Mouse (Mus musculus) midbrain, embryonic 10.5 days (tissue): ENCODE results near the gene Mpped2. TPM values are rescaled to one million over a fixed set of nuclear protein-coding genes. Genes with fewer than 3 reads are reported as not detected.

ENCODE experiments used
- DNase-seq: peaks from one replicate; pipeline ENCODE4 v3.0.0-alpha.2; 2017; ENCODE audit warnings: low spot score
- H3K27ac ChIP-seq: fragments of 300-500 bp; sonication (generic); replicated peaks from 2 replicates; pipeline ENCODE4 v1.5.1; 2016; ENCODE audit warnings: mild to moderate bottlenecking
- H3K27me3 ChIP-seq: fragments of 300-500 bp; sonication (generic); 2 replicates; pipeline ENCODE4 v1.6.1; 2016; ENCODE audit warnings: low read depth, mild to moderate bottlenecking; ENCODE audit not compliant: poor library complexity, severe bottlenecking
- H3K36me3 ChIP-seq: fragments of 300-500 bp; sonication (generic); 2 replicates; pipeline ENCODE4 v1.6.1; 2016; ENCODE audit warnings: mild to moderate bottlenecking, moderate library complexity
- H3K4me1 ChIP-seq: fragments of 300-500 bp; sonication (generic); 2 replicates; pipeline ENCODE4 v1.6.1; 2016
- H3K4me3 ChIP-seq: fragments of 300-500 bp; sonication (generic); 2 replicates; pipeline ENCODE4 v1.5.1; 2016; ENCODE audit warnings: mild to moderate bottlenecking, moderate library complexity
- H3K9me3 ChIP-seq: fragments of 300-500 bp; sonication (generic); replicated peaks from 2 replicates; pipeline ENCODE4 v1.6.1; 2016; ENCODE audit warnings: mild to moderate bottlenecking
- WGBS: fragments of 180-500 bp; shearing (Covaris S2); methylation state at CpG from one replicate; pipeline ENCODE4 v1.1.7; 2016; 5-methylcytosine and 5-hydroxymethylcytosine counted together
- polyA plus RNA-seq: library from polyadenylated mRNA; unstranded; fragments of >200 nt; fragmentation: Nextera tagmentation; extraction: Ambion mirVana; gene quantifications from 2 replicates; pipeline ENCODE4 v1.2.1, GENCODE M21; 2016

The Mpped2 gene
- polyA plus RNA-seq, 1 experiment from 2014 or later = 29.8 TPM

DNA sequence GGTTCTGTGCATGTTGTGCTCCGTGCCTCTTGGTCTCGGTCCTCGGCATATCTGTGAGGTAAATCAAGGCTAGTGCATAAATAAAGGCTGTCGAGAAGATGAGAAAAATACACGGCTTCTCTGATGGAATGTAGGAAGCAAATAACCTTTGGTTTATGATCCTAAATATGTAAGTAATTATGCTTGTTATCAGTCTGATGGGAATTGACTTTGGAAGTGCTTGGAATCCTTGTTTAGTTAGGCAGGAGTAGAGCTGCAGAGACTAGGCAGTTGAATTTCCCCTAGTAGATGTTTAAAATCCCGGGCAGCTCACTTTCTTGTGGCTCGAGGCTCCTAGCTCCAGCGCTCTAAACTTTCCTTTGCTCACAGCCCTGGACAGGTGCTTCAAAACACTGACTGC is 69.9 kb downstream of the Mpped2 start:
- H3K4me3 ChIP-seq = no peak overlapping the region
- H3K9me3 ChIP-seq = no peaks in the 10 kb centered on the region
- H3K36me3 ChIP-seq = 0 out of 2 replicates have a peak, but pooled peaks cover 5% of the 10 kb centered on the region
- H3K27ac ChIP-seq = no peak overlapping the region
- no peak for DNase-seq
- 87% methylated on average over 8 of the region's 8 CpGs for WGBS
- no peaks in the 10 kb centered on the region; the same call in 1 of the 2 replicates for H3K4me1 ChIP-seq
- peaks cover 14% of the 10 kb centered on the region for H3K27me3 ChIP-seq

DNA sequence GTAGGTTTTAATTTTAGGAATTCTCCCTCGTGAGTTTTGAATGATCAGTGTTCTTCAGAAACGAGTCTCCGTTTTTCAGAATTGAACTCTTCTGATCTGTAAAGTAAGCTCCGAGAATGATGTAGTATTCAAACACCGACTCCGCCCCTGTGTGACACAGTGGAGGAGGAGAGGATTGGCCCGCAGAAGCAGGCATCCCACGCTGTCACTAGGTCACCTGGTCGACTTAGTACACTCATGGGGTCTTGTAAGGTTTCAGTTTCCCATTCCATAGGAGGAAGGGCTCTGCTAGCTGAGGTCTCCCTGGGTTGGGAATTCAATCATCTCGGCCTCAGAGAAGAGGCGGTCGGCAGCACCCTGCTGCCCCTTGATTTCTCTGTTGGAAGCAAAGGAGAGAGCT is 76.2 kb downstream of the Mpped2 start:
- WGBS = 86% methylated on average over 12 of the region's 12 CpGs
- H3K4me3 ChIP-seq = no peak overlapping the region
- 0 out of 2 replicates have a peak, but pooled peaks cover 5% of the 10 kb centered on the region for H3K36me3 ChIP-seq
- H3K27me3 ChIP-seq = no peaks in the 10 kb centered on the region
- H3K4me1 ChIP-seq = peaks cover 2% of the 10 kb centered on the region; the same call in 1 of the 2 replicates
- H3K9me3 ChIP-seq = no peaks in the 10 kb centered on the region
- H3K27ac ChIP-seq = no peak overlapping the region
- DNase-seq = no peak

DNA sequence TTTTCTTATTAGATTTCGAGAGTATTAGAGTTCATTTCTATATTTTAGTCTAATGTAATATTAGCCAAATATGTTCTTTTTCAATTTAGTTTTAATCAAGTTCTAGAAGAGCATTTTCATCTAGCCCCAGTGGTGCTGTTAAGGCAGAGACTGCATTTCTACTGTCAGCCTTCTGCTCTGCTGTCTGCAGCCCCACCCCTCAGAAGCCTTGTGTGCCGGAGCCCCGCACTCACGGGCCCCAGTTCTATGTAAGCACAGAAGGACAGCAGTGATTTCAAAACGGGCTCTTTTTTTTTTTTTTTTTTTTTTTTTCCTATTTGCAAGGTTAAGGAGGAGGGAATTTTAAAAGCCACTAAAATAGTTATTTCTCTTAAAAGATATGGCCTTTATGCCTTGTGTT is 79.6 kb downstream of the Mpped2 start:
- H3K36me3 ChIP-seq = no peaks in the 10 kb centered on the region
- no peak overlapping the region for H3K4me3 ChIP-seq
- no peaks in the 10 kb centered on the region for H3K9me3 ChIP-seq
- H3K27me3 ChIP-seq = no peaks in the 10 kb centered on the region
- no peak for DNase-seq
- no peak overlapping the region for H3K27ac ChIP-seq
- H3K4me1 ChIP-seq = peaks cover 8% of the 10 kb centered on the region
- 70% methylated on average over 5 of the region's 5 CpGs for WGBS

DNA sequence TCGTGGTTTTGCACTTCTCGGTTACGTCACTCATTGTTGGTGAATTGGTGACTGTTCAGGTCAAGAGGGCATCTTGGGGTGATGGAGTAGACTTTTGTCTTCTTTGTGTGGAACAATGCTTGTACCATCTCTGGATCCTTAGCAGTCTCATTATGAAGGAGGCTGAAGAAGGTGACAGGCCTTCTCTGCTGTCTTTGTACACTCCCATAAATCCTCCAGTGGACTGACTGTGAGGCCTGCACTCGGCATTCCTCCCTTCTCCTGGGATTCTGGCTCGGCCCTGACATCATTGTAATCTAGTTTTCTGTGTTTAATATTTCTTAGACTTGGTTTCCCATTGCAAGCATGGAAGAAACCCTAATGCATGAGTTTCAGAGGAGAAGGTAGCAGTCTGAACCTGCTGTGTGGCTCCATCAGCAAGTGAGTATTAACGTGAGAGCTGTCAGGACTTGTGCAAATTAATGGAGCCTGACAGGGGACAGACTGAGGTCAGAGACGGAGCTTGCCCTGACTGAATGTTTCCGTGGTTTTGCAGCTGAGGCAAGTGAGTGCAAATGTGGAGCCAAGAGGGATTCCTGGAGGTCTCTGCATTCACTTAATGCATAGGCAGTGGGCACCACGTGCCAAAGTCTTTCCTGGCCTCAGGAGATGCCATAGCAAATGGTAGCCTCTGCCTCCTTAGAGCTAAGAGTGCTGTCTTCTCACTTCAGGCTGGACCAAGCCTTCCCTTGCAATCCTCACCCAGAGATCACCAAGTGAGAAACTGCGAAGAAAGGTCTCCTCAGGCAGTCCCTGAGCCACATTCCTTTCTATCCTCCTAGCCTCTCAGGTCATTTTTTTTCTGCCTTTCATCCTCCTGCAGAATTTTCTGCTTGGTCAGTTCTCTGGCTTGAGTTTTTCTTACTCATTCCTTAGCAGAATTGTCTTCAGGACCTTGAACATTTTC is 81.5 kb downstream of the Mpped2 start:
- Histone ChIP-seq H3K9me3 (no peaks in the 10 kb centered on the region), H3K4me3 (no peak overlapping the region), H3K4me1 (peaks cover 8% of the 10 kb centered on the region), H3K36me3 (no peaks in the 10 kb centered on the region), H3K27ac (no peak overlapping the region), H3K27me3 (no peaks in the 10 kb centered on the region)
- DNase-seq = no peak
- 62% methylated on average over 10 of the region's 10 CpGs for WGBS

DNA sequence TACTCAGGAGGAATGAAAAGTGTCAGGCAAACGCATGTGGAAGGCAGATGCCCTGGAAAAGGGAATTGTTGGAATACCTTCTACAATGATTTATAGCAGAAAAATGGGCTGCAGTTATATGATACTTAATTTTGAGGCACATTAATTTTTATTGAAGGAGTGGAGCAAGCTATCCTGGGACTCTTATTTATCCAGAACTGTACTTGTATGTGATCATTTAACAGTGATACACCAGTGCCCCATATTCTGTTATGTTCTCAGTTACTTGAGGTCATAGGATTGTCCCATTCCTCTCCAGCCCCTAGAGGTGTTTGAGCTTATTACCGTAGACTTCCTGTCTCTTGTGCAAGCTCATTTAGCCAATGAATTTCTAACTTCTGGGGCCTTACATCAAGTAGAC is 82.9 kb downstream of the Mpped2 start:
- Histone ChIP-seq H3K27me3 (no peaks in the 10 kb centered on the region), H3K36me3 (no peaks in the 10 kb centered on the region), H3K9me3 (no peaks in the 10 kb centered on the region), H3K4me1 (peaks cover 12% of the 10 kb centered on the region), H3K4me3 (no peak overlapping the region), H3K27ac (no peak overlapping the region)
- WGBS = 98% methylated on average over 2 of the region's 2 CpGs
- no peak for DNase-seq

DNA sequence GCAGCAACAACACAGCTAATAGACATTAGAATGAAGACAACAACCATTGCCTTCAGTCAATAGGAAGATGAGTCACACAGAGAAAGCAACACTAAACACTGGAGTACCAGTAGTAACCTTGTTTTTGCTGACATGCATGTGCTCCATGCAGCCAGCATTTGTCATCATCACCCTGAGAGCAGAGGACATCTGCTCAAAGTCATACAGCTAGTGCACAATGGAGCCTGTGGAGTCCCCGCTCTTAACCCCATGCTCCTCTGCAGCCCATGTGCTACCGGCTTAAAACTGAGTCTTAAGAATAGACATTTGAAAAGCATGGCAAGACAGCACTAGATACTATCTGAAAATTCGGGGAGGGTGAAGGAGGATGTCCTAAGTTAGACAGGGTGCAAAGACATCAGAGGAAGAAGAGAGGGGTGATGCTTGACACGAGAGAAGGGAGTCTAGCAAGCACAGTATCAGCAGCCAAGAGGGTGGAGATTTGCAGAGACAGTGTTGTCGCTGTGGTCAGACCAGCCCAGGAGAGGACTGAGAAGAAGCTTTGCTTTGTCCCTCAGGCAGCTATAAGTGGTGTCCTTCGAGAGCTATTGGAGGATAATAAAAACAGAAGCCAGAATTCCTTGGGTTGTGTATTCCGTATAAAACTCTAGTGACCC is 85.9 kb downstream of the Mpped2 start:
- 91% methylated on average over 7 of the region's 7 CpGs for WGBS
- Histone ChIP-seq H3K9me3 (no peaks in the 10 kb centered on the region), H3K27me3 (no peaks in the 10 kb centered on the region), H3K27ac (no peak overlapping the region), H3K36me3 (no peaks in the 10 kb centered on the region), H3K4me3 (no peak overlapping the region), H3K4me1 (peaks cover 23% of the 10 kb centered on the region)
- DNase-seq = no peak

DNA sequence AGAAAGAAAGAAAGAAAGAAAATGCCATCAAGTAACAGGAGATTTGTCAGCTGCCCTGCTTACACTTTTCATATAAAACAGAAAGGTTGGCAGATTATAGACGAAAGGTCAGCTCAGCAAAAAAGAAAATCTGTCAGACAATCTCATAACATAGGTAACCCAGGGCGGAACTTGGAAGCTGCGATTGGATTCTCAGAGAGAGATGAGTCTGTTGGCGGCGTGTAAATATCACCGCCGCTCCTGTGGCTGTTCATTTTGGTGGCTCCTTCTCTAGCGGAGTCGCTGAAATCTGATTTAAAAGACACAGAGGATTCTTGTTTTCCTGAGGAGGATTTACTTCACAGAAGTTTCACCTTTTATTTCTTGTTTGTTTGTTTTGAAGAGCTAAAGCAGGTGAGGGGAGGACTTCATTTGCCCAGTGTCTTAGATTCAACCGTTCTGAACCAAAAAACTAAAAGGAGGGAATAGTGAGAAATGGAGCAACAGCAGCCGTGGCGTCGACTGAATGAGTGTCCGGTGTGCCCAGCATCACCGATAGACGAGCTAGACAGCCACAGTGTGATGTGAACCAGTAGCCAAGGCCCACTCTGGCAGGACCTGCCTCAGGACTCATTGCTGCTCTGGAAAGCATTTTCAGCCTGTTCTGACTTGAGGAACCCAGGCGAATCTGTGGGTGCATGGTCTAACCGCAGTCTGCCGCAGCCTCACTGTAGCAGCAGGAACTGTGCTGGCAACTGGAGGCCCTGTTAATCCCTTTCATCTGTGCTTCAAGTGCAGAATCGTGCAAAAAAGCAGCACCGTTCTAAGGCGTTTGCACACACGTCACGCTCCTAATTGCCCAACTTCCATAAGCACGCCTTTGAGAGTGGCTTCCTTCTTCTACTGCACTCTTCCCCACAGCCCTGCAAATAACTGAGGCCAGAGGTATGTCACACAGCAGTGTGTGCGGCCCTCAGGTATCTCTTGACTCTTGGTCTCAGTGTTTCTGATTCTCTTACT is 88.4 kb downstream of the Mpped2 start:
- 83% methylated on average over 26 of the region's 26 CpGs for WGBS
- no peaks in the 10 kb centered on the region for H3K27me3 ChIP-seq
- H3K4me1 ChIP-seq = peaks cover 15% of the 10 kb centered on the region
- no peak overlapping the region for H3K4me3 ChIP-seq
- H3K9me3 ChIP-seq = no peaks in the 10 kb centered on the region
- no peak for DNase-seq
- peaks cover 4% of the 10 kb centered on the region; the same call in 1 of the 2 replicates for H3K36me3 ChIP-seq
- peak overlapping the region; percentile 55 for H3K27ac ChIP-seq

DNA sequence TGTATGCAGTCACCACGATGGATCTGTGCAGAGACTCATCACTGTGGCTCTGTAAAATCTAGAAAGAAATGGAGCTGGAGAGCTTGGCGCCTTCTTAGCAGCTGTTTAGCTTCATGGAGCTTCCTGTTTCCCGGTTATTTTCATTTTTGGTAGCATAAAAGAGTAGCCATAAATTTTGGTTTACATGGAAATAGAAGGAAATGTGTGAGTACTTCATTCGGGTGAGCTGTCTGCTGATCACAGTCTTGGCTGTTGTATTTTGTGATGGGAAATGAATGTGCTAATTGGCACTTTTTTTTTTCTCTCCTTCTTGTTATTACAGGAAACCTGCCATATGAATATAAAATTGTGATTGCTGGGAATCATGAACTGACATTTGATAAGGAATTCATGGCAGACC is 90.2 kb downstream of the Mpped2 start:
- no peak overlapping the region for H3K27ac ChIP-seq
- no peaks in the 10 kb centered on the region for H3K9me3 ChIP-seq
- peaks cover 4% of the 10 kb centered on the region; the same call in 1 of the 2 replicates for H3K36me3 ChIP-seq
- peaks cover 22% of the 10 kb centered on the region for H3K4me1 ChIP-seq
- no peak overlapping the region for H3K4me3 ChIP-seq
- H3K27me3 ChIP-seq = no peaks in the 10 kb centered on the region
- 90% methylated on average over 4 of the region's 4 CpGs for WGBS
- no peak for DNase-seq

DNA sequence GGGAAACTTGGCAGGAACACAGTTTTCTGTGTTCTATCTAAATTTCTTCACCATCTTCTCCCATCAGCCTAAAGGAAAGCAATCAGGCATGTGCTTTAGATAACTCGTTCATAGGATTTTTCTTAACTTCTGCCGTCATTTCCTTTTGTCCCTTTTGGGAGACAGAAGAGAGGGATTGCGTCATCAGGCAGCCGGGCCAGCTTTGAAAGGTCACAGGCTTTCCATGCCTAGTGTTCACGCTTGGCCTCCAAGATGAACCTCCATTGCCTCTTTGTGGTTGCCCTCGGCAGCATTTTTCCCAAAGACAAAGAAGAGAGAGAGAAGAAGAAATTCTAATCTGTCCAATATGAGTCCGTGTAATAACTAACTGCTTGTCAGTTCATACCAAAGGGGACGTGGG is 95.0 kb downstream of the Mpped2 start:
- peak overlapping the region; percentile 35 for H3K27ac ChIP-seq
- WGBS = 47% methylated on average over 8 of the region's 8 CpGs
- no peaks in the 10 kb centered on the region for H3K9me3 ChIP-seq
- peaks cover 4% of the 10 kb centered on the region; the same call in 1 of the 2 replicates for H3K36me3 ChIP-seq
- DNase-seq = no peak
- no peak overlapping the region for H3K4me3 ChIP-seq
- H3K4me1 ChIP-seq = peaks cover 38% of the 10 kb centered on the region
- no peaks in the 10 kb centered on the region; the same call in 1 of the 2 replicates for H3K27me3 ChIP-seq

DNA sequence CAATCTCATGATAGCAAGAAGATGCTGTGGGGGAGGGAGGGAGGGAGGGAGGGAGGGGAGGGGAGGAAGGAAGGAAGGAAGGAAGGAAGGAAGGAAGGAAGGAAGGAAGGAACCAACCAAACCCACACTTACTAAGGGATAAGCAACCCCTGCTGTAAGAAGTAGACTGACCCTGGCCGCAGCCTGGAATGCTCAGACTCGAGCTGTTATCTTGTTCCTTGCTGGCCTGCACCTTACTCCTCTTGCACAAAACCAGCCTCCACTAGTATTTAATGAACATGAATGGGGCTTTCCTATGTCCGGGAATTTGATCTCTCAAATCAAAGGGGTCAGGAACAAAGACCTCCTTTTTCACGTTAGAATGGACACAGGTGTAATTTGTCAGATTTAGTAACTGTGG is 95.5 kb downstream of the Mpped2 start:
- H3K9me3 ChIP-seq = no peaks in the 10 kb centered on the region
- H3K27ac ChIP-seq = peak overlapping the region; percentile 35
- peaks cover 4% of the 10 kb centered on the region; the same call in 1 of the 2 replicates for H3K36me3 ChIP-seq
- peaks cover 38% of the 10 kb centered on the region for H3K4me1 ChIP-seq
- H3K27me3 ChIP-seq = no peaks in the 10 kb centered on the region; the same call in 1 of the 2 replicates
- 67% methylated on average over 4 of the region's 4 CpGs for WGBS
- no peak for DNase-seq
- no peak overlapping the region for H3K4me3 ChIP-seq

DNA sequence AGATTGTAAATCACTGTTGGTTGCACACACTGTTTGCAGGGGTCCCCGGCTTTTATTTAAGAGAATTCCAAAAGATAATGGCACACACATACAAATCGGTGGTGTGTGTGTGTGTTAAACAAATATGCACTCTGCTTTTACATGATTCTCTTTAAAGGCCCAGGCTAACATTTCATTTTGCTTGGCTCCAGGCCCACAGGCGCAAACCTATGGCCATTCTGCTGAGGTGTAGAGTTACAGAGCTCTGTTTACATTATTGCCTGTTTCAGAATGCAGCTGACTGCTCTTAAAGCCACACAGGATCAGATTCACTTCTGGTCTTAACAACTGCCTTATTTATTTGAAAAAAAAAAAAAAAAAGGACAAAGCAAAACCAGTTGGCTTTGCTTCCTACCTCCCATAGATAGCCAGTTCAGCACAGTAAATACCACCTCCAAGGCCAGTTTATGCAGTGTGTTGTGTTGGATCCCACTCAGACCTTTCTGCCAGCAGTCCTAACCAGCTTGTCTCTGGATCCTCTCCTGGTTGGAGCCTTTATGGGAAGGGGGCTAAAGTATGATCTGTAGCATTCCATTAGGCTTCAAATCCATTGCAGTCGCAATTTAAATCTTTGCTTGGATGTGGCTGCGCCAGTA is 96.7 kb downstream of the Mpped2 start:
- DNase-seq = no peak
- H3K36me3 ChIP-seq = peaks cover 4% of the 10 kb centered on the region; the same call in 1 of the 2 replicates
- H3K27me3 ChIP-seq = peaks cover 4% of the 10 kb centered on the region; the same call in 1 of the 2 replicates
- H3K4me1 ChIP-seq = peaks cover 42% of the 10 kb centered on the region
- no peak overlapping the region for H3K27ac ChIP-seq
- H3K4me3 ChIP-seq = no peak overlapping the region
- no peaks in the 10 kb centered on the region for H3K9me3 ChIP-seq
- WGBS = 63% methylated on average over 5 of the region's 5 CpGs
